ENCODE assay signal across 23 mouse cellular contexts in genomic region chr10:117840431-117840995, GRCm38 (mm10). TPM values are rescaled to one million over a fixed set of nuclear protein-coding genes. Genes with fewer than 3 reads are reported as not detected.
DNase-seq lines count a peak whose midpoint lies in the region; ATAC-seq and TF ChIP-seq lines count a peak whose summit lies in the region.
"Had no signal": no experiment of that assay in that cellular context is flagged by ENCODE, and none has a peak within 500 bp of the region (broad histone marks: within the 10 kb centered on the region; RNA-seq: fewer than 3 reads in every experiment).

No protein-coding gene starts in this region.

- H3K27me3 ChIP-seq in CH12.LX (replicated peaks), result no peaks in the 10 kb centered on the region
- no peaks in the 10 kb centered on the region for H3K27me3 ChIP-seq in midbrain, embryonic 14.5 days (ENCODE audit: control insufficient read depth, insufficient read depth, low read length)
- H3K27me3 ChIP-seq: heart, embryonic 13.5 days; kidney, embryonic 15.5 days; limb, embryonic 12.5 days; neural tube, embryonic 13.5 days had no signal

- no peak; the same call in 1 of the 2 replicates for TF ChIP-seq EP300 in CH12.LX (IDR thresholded peaks at IDR 0.05; ENCODE audit: low read length)

- peak overlapping the region; percentile 21; the same call in 1 of the 2 replicates for H3K4me2 ChIP-seq in CH12.LX (ENCODE audit: insufficient read depth, low read depth, poor library complexity, severe bottlenecking)
- no peak overlapping the region for H3K4me2 ChIP-seq in midbrain, embryonic 14.5 days (ENCODE audit: low read length)
- H3K4me2 ChIP-seq: heart, embryonic 13.5 days; hindbrain, embryonic 14.5 days; kidney, embryonic 15.5 days; limb, embryonic 12.5 days; midbrain, embryonic 11.5 days; neural tube, embryonic 13.5 days had no signal

- peaks cover 0 to 22% of the 10 kb centered on the region in 2 experiments for H3K36me3 ChIP-seq in CH12.LX (replicated peaks in 1 of 2; ENCODE audit: control insufficient read depth in 1 of 2, insufficient read depth in 1 of 2, low read length in 1 of 2)
- H3K36me3 ChIP-seq in midbrain, embryonic 14.5 days (ENCODE audit: control insufficient read depth, insufficient read depth, low read length), result no peaks in the 10 kb centered on the region
- H3K36me3 ChIP-seq: heart, embryonic 13.5 days; kidney, embryonic 15.5 days; limb, embryonic 12.5 days; neural tube, embryonic 13.5 days had no signal

- no peak overlapping the region for H3K27ac ChIP-seq in CH12.LX (ENCODE audit: insufficient read depth, low read depth)
- H3K27ac ChIP-seq in midbrain, embryonic 14.5 days (replicated peaks; ENCODE audit: low read depth, low read length), result no peak overlapping the region
- H3K27ac ChIP-seq: heart, embryonic 13.5 days; hindbrain, embryonic 14.5 days; kidney, embryonic 15.5 days; limb, embryonic 12.5 days; neural tube, embryonic 13.5 days had no signal

- no peak overlapping the region for H3K9ac ChIP-seq in CH12.LX (ENCODE audit: insufficient read depth, low read depth)
- H3K9ac ChIP-seq in midbrain, embryonic 14.5 days (replicated peaks; ENCODE audit: low read length), result no peak overlapping the region
- H3K9ac ChIP-seq: heart, embryonic 13.5 days; hindbrain, embryonic 14.5 days; kidney, embryonic 15.5 days; limb, embryonic 12.5 days; neural tube, embryonic 13.5 days had no signal

- dilution Hi-C loops in CH12.LX (cut with MboI; ENCODE audit: extremely low pct_ligation_motif_present, extremely low pct_unique_long_range_greater_than_20kb, low sequenced_read_pairs), result no loop called here

- in situ Hi-C loops in CH12.LX (cut with MboI; ENCODE audit: low pct_ligation_motif_present, low pct_unique_long_range_greater_than_20kb, low sequenced_read_pairs), result loop anchor here (25.0 kb wide), 1 partner anchor 272 kb away; no protein-coding TSS in a partner anchor

- TF ChIP-seq POLR2A in CH12.LX (IDR thresholded peaks at IDR 0.05; ENCODE audit: low read depth, low read length), result no peak

- H3K9me3 ChIP-seq in CH12.LX (replicated peaks; ENCODE audit: low read length), result no peaks in the 10 kb centered on the region
- H3K9me3 ChIP-seq in midbrain, embryonic 14.5 days (ENCODE audit: control insufficient read depth, low read length), result no peaks in the 10 kb centered on the region
- H3K9me3 ChIP-seq: heart, embryonic 13.5 days; kidney, embryonic 15.5 days; limb, embryonic 12.5 days; neural tube, embryonic 13.5 days had no signal

- 94% methylated on average over 5 of the region's 5 CpGs for WGBS in midbrain, embryonic 14.5 days

- TF ChIP-seq RAD21 in CH12.LX (IDR thresholded peaks at IDR 0.05; ENCODE audit: low read depth, low read length), result no peak

- ATAC-seq in granulocyte monocyte progenitor cell, adult 5-6 weeks (replicated peaks; ENCODE audit: poor library complexity, severe bottlenecking), result peak; percentile 26
- ATAC-seq in megakaryocyte, adult 5-6 weeks (ENCODE audit: poor library complexity, severe bottlenecking), result peak; percentile 7; the same call in 1 of the 2 replicates
- no peak for ATAC-seq in midbrain, embryonic 14.5 days (ENCODE audit: low FRiP score, low TSS enrichment)
- ATAC-seq: intestine, embryonic 16.5 days had no signal

- no peak for TF ChIP-seq CTCF in CH12.LX (conservative IDR thresholded peaks at IDR 0.05 in 1 of 2, IDR thresholded peaks at IDR 0.05 in 1 of 2; ENCODE audit: low read depth in 2 of 2, low read length in 2 of 2)

- H3K4me3 ChIP-seq in CH12.LX (replicated peaks in 1 of 3; ENCODE audit: low read depth in 2 of 3, low read length in 2 of 3, poor library complexity in 1 of 3), result no peak overlapping the region
- H3K4me3 ChIP-seq in midbrain, embryonic 14.5 days (replicated peaks; ENCODE audit: low read depth, low read length), result no peak overlapping the region
- H3K4me3 ChIP-seq: heart, embryonic 13.5 days; kidney, embryonic 15.5 days; limb, embryonic 12.5 days; neural tube, embryonic 13.5 days had no signal

- peaks cover 89% of the 10 kb centered on the region for H3K79me2 ChIP-seq in CH12.LX (replicated peaks; ENCODE audit: control insufficient read depth, extremely low read depth, insufficient read depth, poor library complexity, severe bottlenecking)

- DNase-seq in 416B (ENCODE audit: low read depth), result peak; percentile 57
- no peak for DNase-seq in CH12.LX (ENCODE audit: extremely low read depth)
- no peak for DNase-seq in midbrain, embryonic 14.5 days
- no peak for DNase-seq in layer of hippocampus, adult 18-20 months (ENCODE audit: low spot score in 2 of 2)
- DNase-seq in adipocyte (ENCODE audit: low spot score), result no peak
- DNase-seq: cerebellum, postnatal 10 days; embryo, embryonic 11 days; heart, adult 18-20 months; heart, postnatal 36 days; kidney, postnatal 4 days; lung, adult 18-20 months; lung, postnatal 14 days; right cerebral cortex, adult 18-20 months; thymus, postnatal 4 days had no signal

- peaks cover 13 to 67% of the 10 kb centered on the region in 2 experiments for H3K4me1 ChIP-seq in CH12.LX (ENCODE audit: control insufficient read depth in 1 of 2, insufficient read depth in 2 of 2)
- H3K4me1 ChIP-seq in midbrain, embryonic 14.5 days (ENCODE audit: control insufficient read depth, insufficient read depth, low read length), result peaks cover 14% of the 10 kb centered on the region

TF ChIP-seq in CH12.LX, 34 proteins besides CTCF, POLR2A, EP300 and RAD21:
- TF ChIP-seq IRF4 (IDR thresholded peaks at IDR 0.05; ENCODE audit: low read depth, low read length) (no peak), HCFC1 (IDR thresholded peaks at IDR 0.05; ENCODE audit: low read depth, low read length) (no peak), ZKSCAN1 (IDR thresholded peaks at IDR 0.05; ENCODE audit: borderline replicate concordance, low read depth, low read length) (no peak), UBTF (IDR thresholded peaks at IDR 0.05; ENCODE audit: low read depth, low read length) (no peak), MXI1 (IDR thresholded peaks at IDR 0.05; ENCODE audit: low read depth, low read length) (no peak), TBP (conservative IDR thresholded peaks at IDR 0.05; ENCODE audit: low read depth, low read length) (no peak), ZNF384 (IDR thresholded peaks at IDR 0.05; ENCODE audit: low read depth, low read length) (no peak), ELF1 (IDR thresholded peaks at IDR 0.05; ENCODE audit: low read depth, low read length) (no peak), JUN (IDR thresholded peaks at IDR 0.05; ENCODE audit: insufficient read depth, low read depth, low read length) (no peak), POLR2AphosphoS2 (IDR thresholded peaks at IDR 0.05; ENCODE audit: low read depth, low read length) (no peak), CHD1 (IDR thresholded peaks at IDR 0.05; ENCODE audit: low read depth, low read length) (no peak), SIN3A (IDR thresholded peaks at IDR 0.05; ENCODE audit: low read length) (no peak), NELFE (IDR thresholded peaks at IDR 0.05; ENCODE audit: low read depth, low read length) (no peak), PAX5 (IDR thresholded peaks at IDR 0.05; ENCODE audit: low read length) (no peak), ETS1 (conservative IDR thresholded peaks at IDR 0.05; ENCODE audit: low read depth, low read length) (no peak), CHD2 (IDR thresholded peaks at IDR 0.05; ENCODE audit: low read length) (no peak)

RNA-seq across cellular contexts. Expression of gene Rap1b, which starts 5.3 kb away (rescaled TPM):
- total RNA-seq in CH12.LX (2012; rRNA removed) (37.0 and 49.8 TPM in 2 replicates), CH12.LX (2014; rRNA removed) (205 and 225 TPM in 2 replicates)
- polyA plus RNA-seq in CH12.LX (2012; ENCODE audit: insufficient read length, low read depth), result 186 and 214 TPM in 2 replicates
- 124 and 127 TPM in 2 replicates for total RNA-seq in granulocyte monocyte progenitor cell, adult 5-6 weeks (2014; fragmentation: Nextera tagmentation)
- total RNA-seq in granulocyte monocyte progenitor cell, adult 5-6 weeks (2017), result 92.3 and 107 TPM in 2 replicates
- total RNA-seq in megakaryocyte, adult 5-6 weeks (2015), result 448 and 514 TPM in 2 replicates
- total RNA-seq in megakaryocyte, adult 5-6 weeks (2017), result 174 and 218 TPM in 2 replicates
- polyA plus RNA-seq in midbrain, embryonic 14.5 days (2014; fragmentation: Nextera tagmentation; extraction: Ambion mirVana), result 156 and 185 TPM in 2 replicates
- total RNA-seq in layer of hippocampus, adult 18-20 months (2021), result 10 to 100 TPM; 55.5 to 59.5 TPM

RNA-seq across cellular contexts. Expression of gene Nup107, which starts 48.0 kb away (rescaled TPM):
- total RNA-seq in CH12.LX (2012; rRNA removed) (47.7 and 58.1 TPM in 2 replicates), CH12.LX (2014; rRNA removed) (87.7 and 97.0 TPM in 2 replicates)
- 77.7 and 82.0 TPM in 2 replicates for polyA plus RNA-seq in CH12.LX (2012; ENCODE audit: insufficient read length, low read depth)
- total RNA-seq in granulocyte monocyte progenitor cell, adult 5-6 weeks (2014; fragmentation: Nextera tagmentation), result 76.8 and 93.4 TPM in 2 replicates
- total RNA-seq in granulocyte monocyte progenitor cell, adult 5-6 weeks (2017), result 153 and 182 TPM in 2 replicates
- total RNA-seq in megakaryocyte, adult 5-6 weeks (2015), result 50.3 and 50.9 TPM in 2 replicates
- total RNA-seq in megakaryocyte, adult 5-6 weeks (2017), result 57.7 and 68.7 TPM in 2 replicates
- polyA plus RNA-seq in midbrain, embryonic 14.5 days (2014; fragmentation: Nextera tagmentation; extraction: Ambion mirVana), result 29.0 and 45.2 TPM in 2 replicates
- 10 to 100 TPM; 13.8 to 14.1 TPM for total RNA-seq in layer of hippocampus, adult 18-20 months (2021)
